Mouse (Mus musculus) C2C12 (cell line): ENCODE measurements around the gene Gm26897.

Source experiments
- CEBPB ChIP-seq: IDR thresholded peaks from one replicate; pipeline ENCODE4 v1.6.1; 2011; ENCODE audit warnings: low read depth, mild to moderate bottlenecking, control low read depth, moderate library complexity
- CTCF ChIP-seq: IDR thresholded peaks from one replicate; pipeline ENCODE4 v1.5.1; 2011; ENCODE audit not compliant: control insufficient read depth, insufficient read depth, insufficient read length
- FOSL1 ChIP-seq: IDR thresholded peaks from one replicate; pipeline ENCODE4 v1.8.0; 2011; ENCODE audit warnings: mild to moderate bottlenecking, low read length; ENCODE audit not compliant: poor library complexity, insufficient read depth, severe bottlenecking
- USF1 ChIP-seq: IDR thresholded peaks from one replicate; pipeline ENCODE4 v1.6.1; 2011; ENCODE audit warnings: low read depth, mild to moderate bottlenecking, control low read depth, moderate library complexity

DNA sequence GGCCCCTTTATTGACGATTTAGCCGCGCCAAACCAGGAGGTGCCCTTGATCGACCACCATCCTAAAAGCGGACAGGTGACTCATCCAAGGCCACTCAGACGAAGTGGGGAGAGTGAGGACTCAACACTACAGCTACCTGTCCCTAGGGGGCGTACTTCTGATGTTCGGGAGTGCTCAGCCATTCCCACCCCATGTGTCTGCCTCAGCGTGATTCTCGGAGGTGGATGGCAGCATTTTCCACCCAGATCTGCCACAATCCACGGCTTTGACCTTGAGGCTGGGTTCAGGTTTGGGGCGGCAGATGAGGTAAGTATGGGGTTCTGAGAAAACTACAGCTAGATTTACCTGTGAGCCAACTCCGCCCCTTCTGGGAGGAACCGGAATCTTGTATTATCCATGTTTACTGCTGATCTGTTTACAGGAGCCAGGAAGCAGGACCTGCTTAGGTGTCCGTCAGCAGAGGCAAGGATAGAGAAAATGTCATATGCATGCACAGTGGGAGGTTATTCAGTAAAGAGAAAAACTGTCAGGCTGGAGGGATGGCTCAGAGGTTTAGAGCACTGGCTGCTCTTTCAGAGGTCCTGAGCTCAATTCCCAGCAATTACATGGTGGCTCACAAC, 32.1 kb downstream of the Gm26897 start:
- no peak for TF ChIP-seq USF1
- TF ChIP-seq CTCF: no peak
- TF ChIP-seq CEBPB: no peak
- TF ChIP-seq FOSL1: no peak
